Mouse (Mus musculus): ENCODE data around the gene Hmgb1.
"Not testable (repeated sequence)": the region's sequence is repeated elsewhere in the genome, so short reads cannot be mapped to it uniquely, and the experiment has no call there.

Gene Hmgb1

GRCm38 (mm10) chr5:149147386-149148000, 36.8 kb downstream of the Hmgb1 start:
- DNase-seq (ENCODE audit: low read depth, low spot score) = no peak

GRCm38 (mm10) chr5:149146691-149147090, 37.6 kb downstream of the Hmgb1 start:
- DNase-seq (ENCODE audit: low read depth, low spot score) = no peak

GRCm38 (mm10) chr5:149143766-149144375, 40.4 kb downstream of the Hmgb1 start:
- no peak for DNase-seq (ENCODE audit: low read depth, low spot score)

- not testable (repeated sequence) for DNase-seq (ENCODE audit: low read depth, low spot score)
Observed at GRCm38 (mm10) chr5:149141155-149141554, 43.1 kb downstream of the Hmgb1 start.

GRCm38 (mm10) chr5:149140336-149140735, 44.0 kb downstream of the Hmgb1 start:
- DNase-seq (ENCODE audit: low read depth, low spot score) = no peak

- DNase-seq (ENCODE audit: low read depth, low spot score) = not testable (repeated sequence)
Observed at GRCm38 (mm10) chr5:149138087-149138486, 46.2 kb downstream of the Hmgb1 start.

- DNase-seq (ENCODE audit: low read depth, low spot score) = no peak
Observed at GRCm38 (mm10) chr5:149137447-149137846, 46.8 kb downstream of the Hmgb1 start.

- DNase-seq (ENCODE audit: low read depth, low spot score) = no peak
Observed at GRCm38 (mm10) chr5:149136933-149137365, 47.3 kb downstream of the Hmgb1 start.

- no peak for DNase-seq (ENCODE audit: low read depth, low spot score)
Observed at GRCm38 (mm10) chr5:149135455-149136354, 48.6 kb downstream of the Hmgb1 start.

- DNase-seq (ENCODE audit: low read depth, low spot score) = no peak
Observed at GRCm38 (mm10) chr5:149134751-149135454, 49.4 kb downstream of the Hmgb1 start.

GRCm38 (mm10) chr5:149128473-149128872, 55.8 kb downstream of the Hmgb1 start:
- DNase-seq (ENCODE audit: low read depth, low spot score) = no peak

- DNase-seq (ENCODE audit: low read depth, low spot score) = no peak
Observed at GRCm38 (mm10) chr5:149123795-149124194, 60.5 kb downstream of the Hmgb1 start.

GRCm38 (mm10) chr5:149119341-149119881, 64.9 kb downstream of the Hmgb1 start:
- no peak for DNase-seq (ENCODE audit: low read depth, low spot score)

- no peak for DNase-seq (ENCODE audit: low read depth, low spot score)
Observed at GRCm38 (mm10) chr5:149117815-149118547, 66.3 kb downstream of the Hmgb1 start.

- no peak for DNase-seq (ENCODE audit: low read depth, low spot score)
Observed at GRCm38 (mm10) chr5:149114587-149114986, 69.7 kb downstream of the Hmgb1 start.

GRCm38 (mm10) chr5:149114034-149114433, 70.3 kb downstream of the Hmgb1 start:
- DNase-seq (ENCODE audit: low read depth, low spot score) = no peak

- no peak for DNase-seq (ENCODE audit: low read depth, low spot score)
Observed at GRCm38 (mm10) chr5:149113439-149113838, 70.8 kb downstream of the Hmgb1 start.

GRCm38 (mm10) chr5:149112559-149112958, 71.7 kb downstream of the Hmgb1 start:
- no peak for DNase-seq (ENCODE audit: low read depth, low spot score)

- DNase-seq (ENCODE audit: low read depth, low spot score) = no peak
Observed at GRCm38 (mm10) chr5:149109220-149109619, 75.1 kb downstream of the Hmgb1 start.

- no peak for DNase-seq (ENCODE audit: low read depth, low spot score)
Observed at GRCm38 (mm10) chr5:149108178-149108577, 76.1 kb downstream of the Hmgb1 start.

- no peak for DNase-seq (ENCODE audit: low read depth, low spot score)
Observed at GRCm38 (mm10) chr5:149107566-149107965, 76.7 kb downstream of the Hmgb1 start.

Measured in retina, adult 2 months (tissue).